Mouse (Mus musculus): ENCODE data around the gene Hs1bp3. TPM values are rescaled to one million over a fixed set of nuclear protein-coding genes. Genes with fewer than 3 reads are reported as not detected.

Gene Hs1bp3
- polyA plus RNA-seq, 1 experiment from 2014 or later, result 9.6 TPM

- ATAC-seq (replicated peaks; ENCODE audit: insufficient number of reproducible peaks, low FRiP score, low TSS enrichment, low read depth), result no peak
- Histone ChIP-seq H3K9ac (replicated peaks; ENCODE audit: low read length) (no peak overlapping the region), H3K4me3 (ENCODE audit: low read depth, low read length) (no peak overlapping the region), H3K27me3 (ENCODE audit: control insufficient read depth, insufficient read depth, low read length) (no peaks in the 10 kb centered on the region), H3K27ac (replicated peaks; ENCODE audit: low read depth, low read length) (no peak overlapping the region), H3K36me3 (replicated peaks; ENCODE audit: control insufficient read depth, insufficient read depth, low read depth, low read length) (no peaks in the 10 kb centered on the region), H3K4me1 (ENCODE audit: control insufficient read depth, insufficient read depth, low read length) (no peaks in the 10 kb centered on the region), H3K4me2 (ENCODE audit: low read depth, low read length) (no peak overlapping the region), H3K9me3 (replicated peaks; ENCODE audit: control insufficient read depth, low read length) (no peaks in the 10 kb centered on the region)
- DNase-seq (ENCODE audit: low spot score), result no peak
- 76% methylated on average over 6 of the region's 6 CpGs for WGBS
These were observed 24.1 kb upstream of the Hs1bp3 start for GRCm38 (mm10) chr12:8289099-8289498.

- H3K9me3 ChIP-seq (replicated peaks; ENCODE audit: control insufficient read depth, low read length), result no peaks in the 10 kb centered on the region
These were observed 23.7 kb upstream of the Hs1bp3 start for GRCm38 (mm10) chr12:8289499-8289898.

GRCm38 (mm10) chr12:8291157-8291853 lies 21.9 kb upstream of the Hs1bp3 start:
- no peaks in the 10 kb centered on the region for H3K9me3 ChIP-seq (replicated peaks; ENCODE audit: control insufficient read depth, low read length)
- no peak overlapping the region for H3K4me3 ChIP-seq (ENCODE audit: low read depth, low read length)
- ATAC-seq (replicated peaks; ENCODE audit: insufficient number of reproducible peaks, low FRiP score, low TSS enrichment, low read depth), result no peak
- peaks cover 10% of the 10 kb centered on the region; the same call in 1 of the 2 replicates for H3K27me3 ChIP-seq (ENCODE audit: control insufficient read depth, insufficient read depth, low read length)
- no peaks in the 10 kb centered on the region for H3K4me1 ChIP-seq (ENCODE audit: control insufficient read depth, insufficient read depth, low read length)
- no peaks in the 10 kb centered on the region for H3K36me3 ChIP-seq (replicated peaks; ENCODE audit: control insufficient read depth, insufficient read depth, low read depth, low read length)
- H3K9ac ChIP-seq (replicated peaks; ENCODE audit: low read length), result no peak overlapping the region
- H3K4me2 ChIP-seq (ENCODE audit: low read depth, low read length), result no peak overlapping the region
- DNase-seq (ENCODE audit: low spot score), result no peak
- H3K27ac ChIP-seq (replicated peaks; ENCODE audit: low read depth, low read length), result no peak overlapping the region
- 70% methylated on average over 15 of the region's 15 CpGs for WGBS

More at GRCm38 (mm10) chr12:8289499-8289898, 23.7 kb upstream of the Hs1bp3 start:
- H3K27me3 ChIP-seq (ENCODE audit: control insufficient read depth, insufficient read depth, low read length), result peaks cover under 1% of the 10 kb centered on the region; the same call in 1 of the 2 replicates
- no peaks in the 10 kb centered on the region for H3K36me3 ChIP-seq (replicated peaks; ENCODE audit: control insufficient read depth, insufficient read depth, low read depth, low read length)
- H3K4me2 ChIP-seq (ENCODE audit: low read depth, low read length), result no peak overlapping the region
- WGBS, result 83% methylated on average over 8 of the region's 8 CpGs
- H3K4me1 ChIP-seq (ENCODE audit: control insufficient read depth, insufficient read depth, low read length), result no peaks in the 10 kb centered on the region
- DNase-seq (ENCODE audit: low spot score), result no peak
- no peak overlapping the region for H3K9ac ChIP-seq (replicated peaks; ENCODE audit: low read length)
- no peak overlapping the region for H3K27ac ChIP-seq (replicated peaks; ENCODE audit: low read depth, low read length)
- no peak for ATAC-seq (replicated peaks; ENCODE audit: insufficient number of reproducible peaks, low FRiP score, low TSS enrichment, low read depth)
- H3K4me3 ChIP-seq (ENCODE audit: low read depth, low read length), result no peak overlapping the region

GRCm38 (mm10) chr12:8295307-8295913 lies 17.8 kb upstream of the Hs1bp3 start:
- no peaks in the 10 kb centered on the region for H3K36me3 ChIP-seq (replicated peaks; ENCODE audit: control insufficient read depth, insufficient read depth, low read depth, low read length)
- H3K9me3 ChIP-seq (replicated peaks; ENCODE audit: control insufficient read depth, low read length), result no peaks in the 10 kb centered on the region
- H3K4me3 ChIP-seq (ENCODE audit: low read depth, low read length), result no peak overlapping the region
- peaks cover 45% of the 10 kb centered on the region for H3K27me3 ChIP-seq (ENCODE audit: control insufficient read depth, insufficient read depth, low read length)
- no peak overlapping the region for H3K4me2 ChIP-seq (ENCODE audit: low read depth, low read length)
- ATAC-seq (replicated peaks; ENCODE audit: insufficient number of reproducible peaks, low FRiP score, low TSS enrichment, low read depth) (no peak), DNase-seq (ENCODE audit: low spot score) (no peak)
- H3K4me1 ChIP-seq (ENCODE audit: control insufficient read depth, insufficient read depth, low read length), result peaks cover 5% of the 10 kb centered on the region
- WGBS, result 62% methylated on average over 6 of the region's 6 CpGs
- no peak overlapping the region for H3K9ac ChIP-seq (replicated peaks; ENCODE audit: low read length)
- H3K27ac ChIP-seq (replicated peaks; ENCODE audit: low read depth, low read length), result no peak overlapping the region

GRCm38 (mm10) chr12:8296154-8296553 lies 17.1 kb upstream of the Hs1bp3 start:
- DNase-seq (ENCODE audit: low spot score) (no peak), ATAC-seq (replicated peaks; ENCODE audit: insufficient number of reproducible peaks, low FRiP score, low TSS enrichment, low read depth) (no peak)
- Histone ChIP-seq H3K9ac (replicated peaks; ENCODE audit: low read length) (no peak overlapping the region), H3K9me3 (replicated peaks; ENCODE audit: control insufficient read depth, low read length) (no peaks in the 10 kb centered on the region), H3K27ac (replicated peaks; ENCODE audit: low read depth, low read length) (no peak overlapping the region), H3K4me3 (ENCODE audit: low read depth, low read length) (no peak overlapping the region), H3K4me1 (ENCODE audit: control insufficient read depth, insufficient read depth, low read length) (peaks cover 5% of the 10 kb centered on the region), H3K4me2 (ENCODE audit: low read depth, low read length) (no peak overlapping the region), H3K27me3 (ENCODE audit: control insufficient read depth, insufficient read depth, low read length) (peaks cover 52% of the 10 kb centered on the region), H3K36me3 (replicated peaks; ENCODE audit: control insufficient read depth, insufficient read depth, low read depth, low read length) (no peaks in the 10 kb centered on the region)
- WGBS, result 79% methylated on average over 2 of the region's 2 CpGs

GRCm38 (mm10) chr12:8297586-8298214 lies 15.5 kb upstream of the Hs1bp3 start:
- Histone ChIP-seq H3K9me3 (replicated peaks; ENCODE audit: control insufficient read depth, low read length) (no peaks in the 10 kb centered on the region), H3K4me2 (ENCODE audit: low read depth, low read length) (peak overlapping the region; percentile 54), H3K27me3 (ENCODE audit: control insufficient read depth, insufficient read depth, low read length) (peaks cover 68% of the 10 kb centered on the region), H3K4me1 (ENCODE audit: control insufficient read depth, insufficient read depth, low read length) (peaks cover 7% of the 10 kb centered on the region), H3K4me3 (ENCODE audit: low read depth, low read length) (peak overlapping the region; percentile 35), H3K9ac (replicated peaks; ENCODE audit: low read length) (peak overlapping the region; percentile 36), H3K36me3 (replicated peaks; ENCODE audit: control insufficient read depth, insufficient read depth, low read depth, low read length) (no peaks in the 10 kb centered on the region), H3K27ac (replicated peaks; ENCODE audit: low read depth, low read length) (no peak overlapping the region)
- no peak for ATAC-seq (replicated peaks; ENCODE audit: insufficient number of reproducible peaks, low FRiP score, low TSS enrichment, low read depth)
- no peak for DNase-seq (ENCODE audit: low spot score)
- WGBS, result 6% methylated on average over 34 of the region's 34 CpGs

GRCm38 (mm10) chr12:8298361-8299142 lies 14.7 kb upstream of the Hs1bp3 start:
- WGBS, result 2% methylated on average over 81 of the region's 85 CpGs
- ATAC-seq (replicated peaks; ENCODE audit: insufficient number of reproducible peaks, low FRiP score, low TSS enrichment, low read depth) (no peak), DNase-seq (ENCODE audit: low spot score) (no peak)
- Histone ChIP-seq H3K27ac (replicated peaks; ENCODE audit: low read depth, low read length) (no peak overlapping the region), H3K9ac (replicated peaks; ENCODE audit: low read length) (peak overlapping the region; percentile 36), H3K9me3 (replicated peaks; ENCODE audit: control insufficient read depth, low read length) (no peaks in the 10 kb centered on the region), H3K36me3 (replicated peaks; ENCODE audit: control insufficient read depth, insufficient read depth, low read depth, low read length) (no peaks in the 10 kb centered on the region), H3K27me3 (ENCODE audit: control insufficient read depth, insufficient read depth, low read length) (peaks cover 76% of the 10 kb centered on the region), H3K4me3 (ENCODE audit: low read depth, low read length) (peak overlapping the region; percentile 35), H3K4me2 (ENCODE audit: low read depth, low read length) (peak overlapping the region; percentile 54), H3K4me1 (ENCODE audit: control insufficient read depth, insufficient read depth, low read length) (peaks cover 7% of the 10 kb centered on the region)

Measured in embryonic facial prominence, embryonic 11.5 days (tissue).